Mouse (Mus musculus) lung, embryonic 14.5 days (tissue): ENCODE data around the gene Dennd2c. TPM values are rescaled to one million over a fixed set of nuclear protein-coding genes. Genes with fewer than 3 reads are reported as not detected.

Source experiments
- ATAC-seq: fragments of 200-750 bp; cut with Nextera tagmentation; 2 replicates; pipeline ENCODE4 v1.8.0; 2017; ENCODE audit warnings: mild to moderate bottlenecking, moderate TSS enrichment, moderate library complexity; ENCODE audit not compliant: insufficient read depth
- DNase-seq: peaks from one replicate; pipeline ENCODE4 v3.0.0-alpha.2; 2015
- H3K27ac ChIP-seq: fragments of 300-500 bp; sonication (generic); 2 replicates; pipeline ENCODE4 v1.5.1; 2014; ENCODE audit warnings: low read depth, mild to moderate bottlenecking, moderate library complexity
- H3K27me3 ChIP-seq: fragments of 300-500 bp; sonication (generic); 2 replicates; pipeline ENCODE4 v1.6.1; 2014; ENCODE audit warnings: low read length, control low read depth; ENCODE audit not compliant: insufficient read depth
- H3K36me3 ChIP-seq: fragments of 300-500 bp; sonication (generic); 2 replicates; pipeline ENCODE4 v1.6.1; 2014; ENCODE audit warnings: control low read depth; ENCODE audit not compliant: insufficient read depth
- H3K4me1 ChIP-seq: fragments of 300-500 bp; sonication (generic); 2 replicates; pipeline ENCODE4 v1.6.1; 2014; ENCODE audit warnings: antibody characterized with exemption, control low read depth; ENCODE audit not compliant: insufficient read depth
- H3K4me2 ChIP-seq: fragments of 300-500 bp; sonication (generic); 2 replicates; pipeline ENCODE4 v1.6.1; 2014; ENCODE audit warnings: mild to moderate bottlenecking
- H3K4me3 ChIP-seq: fragments of 300-500 bp; sonication (generic); 2 replicates; pipeline ENCODE4 v1.5.1; 2014; ENCODE audit warnings: low read depth, low read length
- H3K9ac ChIP-seq: fragments of 300-500 bp; sonication (generic); 2 replicates; pipeline ENCODE4 v1.6.1; 2014
- H3K9me3 ChIP-seq: fragments of 300-500 bp; sonication (generic); 2 replicates; pipeline ENCODE4 v1.6.1; 2016; ENCODE audit warnings: low read depth, low read length, control low read depth
- CTCF ChIP-seq: IDR thresholded peaks from 2 replicates; pipeline ENCODE4 v1.5.1; 2016; ENCODE audit warnings: antibody characterized with exemption, low read depth
- WGBS: fragments of 180-500 bp; shearing (Covaris S2); extraction: QIAGEN DNeasy Blood & Tissue Kit; methylation state at CpG from one replicate; pipeline ENCODE4 v1.1.7; 2014; 5-methylcytosine and 5-hydroxymethylcytosine counted together
- polyA plus RNA-seq: library from polyadenylated mRNA; unstranded; fragments of >200 nt; fragmentation: Nextera tagmentation; extraction: Ambion mirVana; gene quantifications from 2 replicates; pipeline ENCODE4 v1.2.1, GENCODE M21; 2014

The Dennd2c gene
- polyA plus RNA-seq, result 5.2 and 5.8 TPM in 2 replicates

GRCm38 (mm10) chr3:103102454-103103390 is at the start of gene Dennd2c:
TSS of gene Dennd2c (plus strand) at chr3:103102604.
- peak; percentile 97 for DNase-seq
- ATAC-seq, result peak; percentile 99
- Histone ChIP-seq H3K27me3 (no peaks in the 10 kb centered on the region), H3K4me3 (peak within 1 kb of the TSS; percentile 74), H3K4me2 (peak within 1 kb of the TSS; percentile 76), H3K9me3 (no peaks in the 10 kb centered on the region), H3K36me3 (no peaks in the 10 kb centered on the region), H3K9ac (peak within 1 kb of the TSS; percentile 77), H3K27ac (peak within 1 kb of the TSS; percentile 79), H3K4me1 (no peaks in the 10 kb centered on the region; the same call in 1 of the 2 replicates)
- 1% methylated on average over 72 of the region's 72 CpGs for WGBS
- no peak for TF ChIP-seq CTCF

GRCm38 (mm10) chr3:103056016-103056595 is 46.3 kb upstream of the Dennd2c start:
- Histone ChIP-seq H3K4me2 (no peak overlapping the region), H3K27me3 (no peaks in the 10 kb centered on the region), H3K27ac (no peak overlapping the region), H3K9ac (no peak overlapping the region), H3K9me3 (no peaks in the 10 kb centered on the region), H3K36me3 (peaks cover 72% of the 10 kb centered on the region), H3K4me3 (no peak overlapping the region), H3K4me1 (no peaks in the 10 kb centered on the region)
- 84% methylated on average over 5 of the region's 5 CpGs for WGBS
- ATAC-seq (no peak), DNase-seq (no peak)
- no peak for TF ChIP-seq CTCF

GRCm38 (mm10) chr3:103057752-103058151 is 44.7 kb upstream of the Dennd2c start:
- TF ChIP-seq CTCF, result no peak
- Histone ChIP-seq H3K9me3 (no peaks in the 10 kb centered on the region), H3K4me1 (no peaks in the 10 kb centered on the region), H3K36me3 (peaks cover 74% of the 10 kb centered on the region), H3K9ac (peak overlapping the region; percentile 92), H3K4me2 (peak overlapping the region; percentile 91), H3K27me3 (no peaks in the 10 kb centered on the region), H3K4me3 (peak overlapping the region; percentile 79), H3K27ac (peak overlapping the region; percentile 98; the same call in 1 of the 2 replicates)
- DNase-seq, result no peak
- ATAC-seq, result peak; percentile 50
- WGBS, result 4% methylated on average over 10 of the region's 10 CpGs

GRCm38 (mm10) chr3:103058207-103059157 is 43.9 kb upstream of the Dennd2c start, which contains the start of gene Nras:
TSS of gene Nras (plus strand) at chr3:103058285.
- WGBS, result 2% methylated on average over 46 of the region's 46 CpGs
- H3K9me3 ChIP-seq, result no peaks in the 10 kb centered on the region
- peak; percentile 98 for ATAC-seq

GRCm38 (mm10) chr3:103066927-103067326 is 35.5 kb upstream of the Dennd2c start:
- H3K4me2 ChIP-seq, result no peak overlapping the region
- no peaks in the 10 kb centered on the region for H3K27me3 ChIP-seq
- DNase-seq (no peak), ATAC-seq (no peak)
- peaks cover 74% of the 10 kb centered on the region for H3K36me3 ChIP-seq
- no peak for TF ChIP-seq CTCF
- H3K4me3 ChIP-seq, result no peak overlapping the region
- H3K9me3 ChIP-seq, result no peaks in the 10 kb centered on the region
- H3K27ac ChIP-seq, result no peak overlapping the region
- 87% methylated on average over 8 of the region's 8 CpGs for WGBS
- no peak overlapping the region for H3K9ac ChIP-seq
- H3K4me1 ChIP-seq, result no peaks in the 10 kb centered on the region

More at GRCm38 (mm10) chr3:103058207-103059157, 43.9 kb upstream of the Dennd2c start, which contains the start of gene Nras:
- H3K4me2 ChIP-seq, result peak within 1 kb of the TSS; percentile 91
- no peaks in the 10 kb centered on the region for H3K27me3 ChIP-seq
- H3K27ac ChIP-seq, result peak within 1 kb of the TSS; percentile 98
- peaks cover 75% of the 10 kb centered on the region for H3K36me3 ChIP-seq
- H3K9ac ChIP-seq, result peak within 1 kb of the TSS; percentile 92
- TF ChIP-seq CTCF, result no peak
- H3K4me3 ChIP-seq, result peak within 1 kb of the TSS; percentile 79
- H3K4me1 ChIP-seq, result no peaks in the 10 kb centered on the region
- peak; percentile 97 for DNase-seq

- H3K9ac ChIP-seq, result no peak overlapping the region
- ATAC-seq (no peak), DNase-seq (peak; percentile 5)
- no peaks in the 10 kb centered on the region for H3K9me3 ChIP-seq
- H3K4me3 ChIP-seq, result no peak overlapping the region
- no peaks in the 10 kb centered on the region for H3K27me3 ChIP-seq
- H3K36me3 ChIP-seq, result peaks cover 53% of the 10 kb centered on the region
- no peak overlapping the region for H3K4me2 ChIP-seq
- no peak overlapping the region for H3K27ac ChIP-seq
- no peak for TF ChIP-seq CTCF
- no peaks in the 10 kb centered on the region for H3K4me1 ChIP-seq
- WGBS, result 85% methylated on average over 6 of the region's 6 CpGs
These were observed 33.4 kb upstream of the Dennd2c start for GRCm38 (mm10) chr3:103068971-103069370.
